Mouse (Mus musculus) hindlimb bud, embryonic 11.5 days (tissue): ENCODE measurements around the gene Abcc12.

Experiments
- DNase-seq: peaks from one replicate; pipeline ENCODE4 v3.0.0-alpha.2; 2012; ENCODE audit warnings: low read depth, low spot score; ENCODE audit errors: extremely low spot score

Gene Abcc12

DNA sequence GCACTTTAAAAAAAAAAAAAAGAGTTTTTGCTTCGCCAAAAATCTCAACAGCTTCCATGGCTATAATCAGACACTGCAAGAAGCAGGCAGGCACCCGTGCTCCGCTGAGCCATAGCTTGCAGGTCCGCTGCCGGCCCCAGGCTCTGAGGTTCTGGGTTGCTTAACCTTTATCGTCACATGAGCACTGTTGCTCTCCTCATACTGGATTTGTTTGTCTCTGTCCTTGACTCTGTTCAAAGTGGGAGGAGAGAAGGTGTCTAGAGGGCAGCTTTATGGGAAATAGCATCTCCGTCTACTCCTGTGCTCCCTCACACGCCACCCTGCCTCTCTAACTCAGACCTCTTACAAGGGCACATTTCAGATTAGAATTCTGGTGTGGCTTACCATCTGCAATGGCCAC, 1.8 kb downstream of the Abcc12 start:
- DNase-seq = no peak

- DNase-seq = no peak
Measured at GRCm38 (mm10) chr8:86578076-86578475, 2.4 kb downstream of the Abcc12 start.

DNA sequence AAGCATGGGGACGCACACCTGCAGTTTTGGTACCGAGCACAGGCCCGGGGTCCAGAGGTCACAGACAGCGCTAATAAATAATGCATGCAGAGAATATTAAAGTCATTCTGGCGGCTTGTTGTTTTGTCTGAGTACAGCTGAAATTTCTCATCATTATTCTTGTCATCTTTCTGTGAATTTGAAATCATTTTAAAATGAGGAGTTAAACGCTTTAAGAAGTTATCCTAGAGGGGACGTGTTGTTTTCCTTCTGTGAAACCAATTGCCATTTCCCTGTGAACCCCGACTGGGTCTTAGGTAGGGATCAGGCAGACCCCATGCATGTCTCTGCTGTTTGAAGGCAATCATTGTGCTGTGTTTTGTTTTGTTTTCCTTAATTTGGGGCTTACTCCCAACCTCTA, 2.9 kb downstream of the Abcc12 start:
- no peak for DNase-seq

DNA sequence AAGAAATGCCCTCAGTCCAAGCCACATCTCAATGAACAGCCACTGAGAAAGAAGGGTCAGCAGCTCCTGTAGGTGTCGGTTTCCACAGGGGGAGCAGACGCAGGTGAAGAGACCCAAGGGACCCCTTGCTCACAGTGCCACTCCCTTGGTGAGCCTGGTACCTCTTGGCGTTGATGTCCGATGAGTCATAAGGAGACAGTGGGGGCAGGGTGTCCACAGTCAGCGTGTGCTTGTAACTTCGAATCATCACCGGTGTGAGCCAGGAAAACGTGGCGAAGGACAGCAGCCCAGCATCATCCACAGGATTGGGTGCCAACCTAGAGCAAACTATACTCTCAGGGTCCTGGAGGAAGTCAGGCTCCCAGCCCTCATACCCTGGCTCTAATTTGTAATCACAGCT, 16.8 kb downstream of the Abcc12 start:
- DNase-seq = no peak

- DNase-seq = no peak
Measured at GRCm38 (mm10) chr8:86561737-86562136, 18.7 kb downstream of the Abcc12 start.

GRCm38 (mm10) chr8:86560688-86561065, 19.8 kb downstream of the Abcc12 start:
- no peak for DNase-seq

DNA sequence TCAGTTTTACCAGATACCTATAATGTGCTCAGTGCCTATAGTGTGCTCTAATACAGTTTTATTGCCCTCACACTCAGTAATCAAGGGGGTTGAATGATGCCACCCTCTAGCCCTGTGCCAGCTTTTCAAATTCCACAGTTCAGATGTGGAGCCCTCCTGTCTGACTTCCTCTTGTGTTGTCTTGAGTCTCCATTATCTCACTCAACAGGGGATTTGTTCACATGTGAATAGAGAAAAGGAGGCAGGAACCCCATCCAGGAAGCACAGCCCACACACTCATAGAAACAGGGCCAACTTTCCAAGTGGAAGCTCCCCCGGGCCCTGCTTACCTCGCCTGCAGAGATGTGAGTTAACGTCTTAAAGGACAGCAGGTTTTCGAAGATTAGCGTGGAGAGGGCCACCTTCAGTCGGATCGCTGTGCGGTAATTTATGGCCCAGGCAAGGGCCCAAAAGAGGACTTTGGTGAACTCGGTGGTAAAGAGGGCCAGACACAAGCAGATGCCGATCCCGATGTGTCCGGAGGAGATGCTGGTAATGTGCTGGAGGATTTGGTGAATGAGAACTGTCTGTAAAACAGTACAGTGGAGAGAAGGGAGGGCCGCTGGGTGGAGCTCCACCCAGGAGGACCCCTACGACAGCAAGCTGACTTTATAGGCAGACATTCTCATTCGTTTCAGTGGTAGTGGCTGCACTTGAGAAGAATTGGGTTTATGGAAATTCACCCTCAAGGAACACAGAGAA, 20.4 kb downstream of the Abcc12 start:
- DNase-seq = no peak

- DNase-seq = no peak
Measured at GRCm38 (mm10) chr8:86557186-86558045, 23.1 kb downstream of the Abcc12 start.

GRCm38 (mm10) chr8:86555564-86555963, 24.9 kb downstream of the Abcc12 start:
- DNase-seq = no peak

DNA sequence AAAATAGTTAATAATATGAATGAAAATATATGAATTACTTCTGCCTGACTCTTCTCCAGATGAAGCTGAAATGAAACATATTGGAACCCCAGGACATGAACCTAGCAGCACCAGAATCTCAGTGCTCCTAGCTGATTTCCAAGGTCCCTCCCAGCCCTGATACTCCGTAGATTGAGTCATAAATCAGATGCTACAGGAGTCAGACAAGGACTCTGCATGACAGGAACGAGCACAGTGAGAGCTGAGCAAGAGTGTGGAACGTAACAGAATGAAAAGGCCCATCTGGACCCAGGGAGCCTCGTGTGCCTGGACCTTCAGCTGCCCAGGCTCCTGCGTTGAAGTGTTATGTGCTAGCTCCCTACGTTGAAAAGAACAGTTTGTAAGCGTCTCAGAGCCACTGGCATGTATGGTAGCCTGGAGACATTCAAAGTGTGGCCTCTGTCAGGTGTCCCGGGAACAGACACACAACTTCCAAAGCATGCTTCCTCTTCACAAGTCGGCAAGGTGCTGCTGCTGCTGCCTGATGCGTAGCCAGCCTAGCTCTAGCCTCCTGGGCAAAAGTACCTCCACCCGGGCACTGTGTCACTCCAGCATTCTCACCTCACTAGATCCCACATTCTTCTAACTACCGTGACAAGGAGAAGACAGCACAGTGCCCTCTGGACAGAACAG, 26.1 kb downstream of the Abcc12 start:
- no peak for DNase-seq

GRCm38 (mm10) chr8:86550516-86550915, 30.0 kb downstream of the Abcc12 start:
- DNase-seq = no peak

GRCm38 (mm10) chr8:86546001-86546400, 34.5 kb downstream of the Abcc12 start:
- DNase-seq = no peak

- DNase-seq = no peak
Measured at GRCm38 (mm10) chr8:86540906-86541305, 39.6 kb downstream of the Abcc12 start.

DNA sequence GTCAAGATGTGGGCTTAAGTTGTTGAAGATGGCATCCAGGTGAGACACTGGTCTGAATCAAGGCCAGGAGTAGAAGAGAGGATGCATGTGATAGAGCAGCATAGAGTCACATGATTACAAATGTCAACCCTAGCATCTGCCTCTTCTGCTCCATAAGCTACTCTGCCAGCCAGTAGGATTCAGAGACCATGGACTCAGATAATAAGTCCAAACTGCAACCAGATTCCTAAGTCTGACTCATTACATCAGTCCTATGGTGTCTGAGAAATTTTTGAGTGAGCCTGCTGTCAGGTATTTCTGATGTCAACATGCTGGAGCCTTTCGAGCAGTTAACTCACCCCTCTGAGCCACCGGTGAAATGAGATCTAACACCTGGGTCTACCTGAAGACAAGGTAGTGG, 40.1 kb downstream of the Abcc12 start:
- DNase-seq = no peak

DNA sequence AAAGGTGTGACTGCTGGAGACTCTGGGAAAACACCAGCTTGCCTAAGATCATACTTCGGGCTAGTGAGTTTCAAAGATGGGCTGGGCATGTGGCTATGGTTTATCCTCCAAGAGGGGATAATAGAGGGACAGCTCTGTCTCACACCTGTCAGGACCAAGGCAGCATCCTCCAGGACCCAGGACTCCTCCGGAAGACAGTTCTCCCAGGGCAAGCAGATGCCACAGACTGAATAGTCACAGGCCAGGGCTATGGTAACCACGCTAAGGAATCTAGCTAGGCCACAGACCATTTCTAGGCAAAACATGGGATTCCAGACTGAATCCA, 43.9 kb downstream of the Abcc12 start:
- DNase-seq = no peak

DNA sequence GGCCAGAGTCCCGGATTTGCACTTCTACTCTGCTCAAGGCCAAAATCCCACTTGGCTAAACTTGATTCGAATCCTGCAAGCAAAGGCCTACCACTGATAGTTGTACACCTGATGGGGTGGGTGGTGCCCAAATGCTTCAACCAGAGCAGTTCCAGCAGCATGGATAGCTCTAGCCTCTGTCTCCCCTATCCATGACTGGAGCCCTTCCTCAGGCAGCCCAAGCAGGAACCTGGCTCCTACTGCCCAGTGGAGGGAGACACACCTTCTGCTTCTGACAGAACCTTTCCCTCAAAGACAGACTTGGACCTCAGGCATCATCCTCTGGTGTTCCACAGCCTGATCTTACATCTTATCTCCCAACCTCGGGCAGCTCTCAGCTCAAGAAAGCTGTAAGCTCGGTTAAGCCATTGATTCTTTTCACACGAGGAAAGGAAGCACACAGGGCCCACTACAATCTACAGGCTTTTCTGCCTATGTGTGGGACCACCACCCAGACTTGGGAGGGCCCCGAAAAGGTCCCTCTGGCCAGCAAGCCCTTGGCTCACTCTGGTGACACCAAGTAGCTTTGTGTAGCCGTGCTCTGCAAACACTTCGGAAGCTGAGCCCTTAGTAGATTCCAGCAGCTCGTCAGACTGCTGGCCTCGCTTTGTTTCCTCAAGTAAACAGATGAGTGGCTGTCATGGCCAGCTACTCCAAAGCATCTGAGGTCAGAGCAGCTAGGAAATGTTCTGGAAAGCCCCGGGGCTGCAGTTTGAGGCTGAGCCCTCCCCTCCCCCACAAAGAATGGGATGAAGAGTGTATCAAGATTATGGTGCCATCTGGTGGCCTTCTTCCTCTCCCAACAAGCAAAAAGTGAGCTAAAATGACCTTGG, 44.5 kb downstream of the Abcc12 start:
- DNase-seq = peak; percentile 39

- DNase-seq = no peak
Measured at GRCm38 (mm10) chr8:86535068-86535560, 45.4 kb downstream of the Abcc12 start.

- no peak for DNase-seq
Measured at GRCm38 (mm10) chr8:86529714-86530113, 50.8 kb downstream of the Abcc12 start.

- no peak for DNase-seq
Measured at GRCm38 (mm10) chr8:86527336-86528029, 53.0 kb downstream of the Abcc12 start.

- no peak for DNase-seq
Measured at GRCm38 (mm10) chr8:86526808-86527207, 53.7 kb downstream of the Abcc12 start.
